Mouse (Mus musculus) liver, adult 2 months (tissue): ENCODE results near the gene Anxa5.

ENCODE experiments used
- CTCF ChIP-seq: fragments of 200-500 bp; IDR thresholded peaks from 2 replicates; pipeline ENCODE4 v1.5.1; 2011; ENCODE audit warnings: low read depth, low read length, control low read depth
- POLR2A ChIP-seq: fragments of 200-500 bp; IDR thresholded peaks from 2 replicates; pipeline ENCODE4 v1.6.1; 2011; ENCODE audit warnings: low read length, control low read depth; ENCODE audit not compliant: insufficient read depth; ENCODE audit errors: extremely low read depth

DNA sequence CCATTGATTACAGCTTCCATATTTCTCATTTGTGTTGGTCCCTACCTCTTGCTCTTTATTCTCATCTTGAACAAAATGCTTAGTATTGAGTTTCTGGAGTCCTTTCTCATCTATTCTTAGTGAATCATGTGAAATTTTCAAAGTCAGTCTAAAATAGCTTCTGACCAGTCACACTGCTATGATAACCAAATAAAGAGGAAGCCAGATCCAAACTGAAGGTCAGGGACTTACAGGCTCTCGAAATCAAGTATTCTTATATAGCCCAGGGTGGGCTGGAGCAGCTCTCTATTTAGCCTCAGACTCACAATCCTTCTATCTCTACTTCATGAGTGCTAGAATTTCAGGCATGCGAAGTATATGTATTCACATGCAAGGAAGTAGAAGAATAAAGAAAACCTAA is 66.2 kb downstream of the Anxa5 start:
- TF ChIP-seq CTCF: no peak
- no peak for TF ChIP-seq POLR2A
